11 mouse cellular contexts compared by ENCODE assay signal in the genomic region with DNA sequence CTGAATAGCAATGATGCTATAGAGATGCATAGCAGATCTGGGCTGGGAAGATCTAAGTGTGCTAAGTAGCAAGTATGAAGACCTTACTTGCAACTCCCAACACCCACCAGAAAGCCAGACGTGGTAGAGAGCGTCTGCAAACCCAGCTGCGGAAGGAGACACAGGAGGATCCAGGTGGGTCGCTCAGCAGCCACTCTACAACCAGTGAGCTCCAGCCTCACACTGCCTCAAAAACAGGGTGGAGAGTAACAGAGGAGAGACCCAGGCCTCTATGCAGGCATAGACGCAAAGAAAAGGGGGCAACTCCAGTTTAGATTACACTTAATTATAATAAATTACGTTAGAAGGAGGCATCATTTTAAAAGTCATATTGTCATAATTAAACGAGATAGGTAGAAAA.
A peak's percentile ranks its signal among the peaks of the same experiment; 100 is the strongest.
DNase-seq lines count a peak whose midpoint lies in the region; ATAC-seq and TF ChIP-seq lines count a peak whose summit lies in the region.
"Had no signal": no experiment of that assay in that cellular context is flagged by ENCODE, and none has a peak within 500 bp of the region (broad histone marks: within the 10 kb centered on the region; RNA-seq: fewer than 3 reads in every experiment).

No protein-coding gene starts in this region.

- in situ Hi-C loops in ES-E14 (cut with MboI; ENCODE audit: low sequenced_read_pairs in 2 of 2, unreplicated experiment in 2 of 2): no loop called here

- WGBS in heart, embryonic 12.5 days: 72% methylated on average over 7 of the region's 7 CpGs
- 68% methylated on average over 7 of the region's 7 CpGs for WGBS in forebrain, embryonic 16.5 days
- WGBS in neural tube, embryonic 12.5 days: 73% methylated on average over 7 of the region's 7 CpGs

- H3K4me2 ChIP-seq in heart, embryonic 12.5 days: no peak overlapping the region
- H3K4me2 ChIP-seq in forebrain, embryonic 16.5 days (ENCODE audit: low read length): no peak overlapping the region
- no peak overlapping the region for H3K4me2 ChIP-seq in neural tube, embryonic 12.5 days (replicated peaks)
- H3K4me2 ChIP-seq: liver, embryonic 15.5 days had no signal

- H3K9me3 ChIP-seq in heart, embryonic 12.5 days (replicated peaks): no peaks in the 10 kb centered on the region
- no peaks in the 10 kb centered on the region for H3K9me3 ChIP-seq in ES-E14 (ENCODE audit: control insufficient read depth, insufficient read depth, low read depth, low read length)
- H3K9me3 ChIP-seq in forebrain, embryonic 16.5 days (ENCODE audit: control insufficient read depth, low read length): no peaks in the 10 kb centered on the region
- H3K9me3 ChIP-seq in neural tube, embryonic 12.5 days: no peaks in the 10 kb centered on the region
- H3K9me3 ChIP-seq: heart, embryonic 10.5 days; liver, embryonic 15.5 days had no signal

- DNase-seq in heart, adult 11 months: peak; percentile 64
- DNase-seq in ES-E14 (ENCODE audit: low read depth, low spot score): no peak
- DNase-seq in lung, postnatal 4 days: no peak
- DNase-seq in kidney, postnatal 14 days: no peak
- DNase-seq: kidney, adult 11 months had no signal

- no peak overlapping the region for H3K4me3 ChIP-seq in heart, embryonic 12.5 days
- no peak overlapping the region for H3K4me3 ChIP-seq in ES-E14 (ENCODE audit: insufficient read depth in 1 of 2, low read depth in 1 of 2, low read length in 2 of 2, poor library complexity in 1 of 2, severe bottlenecking in 1 of 2)
- no peak overlapping the region for H3K4me3 ChIP-seq in forebrain, embryonic 16.5 days (replicated peaks; ENCODE audit: low read length)
- no peak overlapping the region for H3K4me3 ChIP-seq in neural tube, embryonic 12.5 days
- H3K4me3 ChIP-seq: heart, embryonic 10.5 days; liver, embryonic 15.5 days had no signal

- H3K27me3 ChIP-seq in heart, embryonic 12.5 days (replicated peaks): no peaks in the 10 kb centered on the region
- no peaks in the 10 kb centered on the region for H3K27me3 ChIP-seq in forebrain, embryonic 16.5 days (replicated peaks; ENCODE audit: control insufficient read depth, insufficient read depth, low read length)
- H3K27me3 ChIP-seq in neural tube, embryonic 12.5 days (replicated peaks): no peaks in the 10 kb centered on the region
- H3K27me3 ChIP-seq: liver, embryonic 15.5 days had no signal

- no peaks in the 10 kb centered on the region for H3K36me3 ChIP-seq in heart, embryonic 12.5 days
- H3K36me3 ChIP-seq in ES-E14 (ENCODE audit: control insufficient read depth, insufficient read depth, low read length, poor library complexity, severe bottlenecking): peaks cover 2% of the 10 kb centered on the region; the same call in 1 of the 2 replicates
- no peaks in the 10 kb centered on the region for H3K36me3 ChIP-seq in forebrain, embryonic 16.5 days (ENCODE audit: control insufficient read depth, insufficient read depth)
- no peaks in the 10 kb centered on the region for H3K36me3 ChIP-seq in neural tube, embryonic 12.5 days
- H3K36me3 ChIP-seq: heart, embryonic 10.5 days had no signal

- 0 out of 2 replicates have a peak, but pooled peaks cover 5% of the 10 kb centered on the region for H3K4me1 ChIP-seq in heart, embryonic 12.5 days (replicated peaks)
- peaks cover 0 to 6% of the 10 kb centered on the region in 2 experiments; a peak in 2 of 4 replicates for H3K4me1 ChIP-seq in ES-E14 (ENCODE audit: control insufficient read depth in 2 of 2, insufficient read depth in 2 of 2, low read length in 2 of 2, poor library complexity in 1 of 2)
- peaks cover 2% of the 10 kb centered on the region; the same call in 1 of the 2 replicates for H3K4me1 ChIP-seq in forebrain, embryonic 16.5 days (replicated peaks; ENCODE audit: control insufficient read depth, insufficient read depth, low read length)
- no peaks in the 10 kb centered on the region; the same call in 1 of the 2 replicates for H3K4me1 ChIP-seq in neural tube, embryonic 12.5 days
- H3K4me1 ChIP-seq: heart, embryonic 10.5 days; liver, embryonic 15.5 days had no signal

- H3K9ac ChIP-seq in heart, embryonic 12.5 days: no peak overlapping the region
- 0 out of 2 replicates have a peak overlapping the region, but pooled peaks have one; percentile 7 for H3K9ac ChIP-seq in ES-E14 (ENCODE audit: insufficient read depth, low read depth, low read length, poor library complexity, severe bottlenecking)
- H3K9ac ChIP-seq in forebrain, embryonic 16.5 days (replicated peaks; ENCODE audit: low read depth, low read length): no peak overlapping the region
- H3K9ac ChIP-seq in neural tube, embryonic 12.5 days: no peak overlapping the region
- H3K9ac ChIP-seq: liver, embryonic 15.5 days had no signal

- H3K27ac ChIP-seq in heart, embryonic 12.5 days (ENCODE audit: poor library complexity, severe bottlenecking): no peak overlapping the region
- H3K27ac ChIP-seq in ES-E14 (ENCODE audit: insufficient read depth, low read depth, low read length, poor library complexity, severe bottlenecking): peak overlapping the region; percentile 35; the same call in 1 of the 2 replicates
- no peak overlapping the region for H3K27ac ChIP-seq in forebrain, embryonic 16.5 days (ENCODE audit: low read length)
- no peak overlapping the region for H3K27ac ChIP-seq in neural tube, embryonic 12.5 days
- H3K27ac ChIP-seq: heart, embryonic 10.5 days; liver, embryonic 15.5 days; stomach, postnatal 0 days had no signal

- ATAC-seq in heart, embryonic 12.5 days (ENCODE audit: insufficient number of reproducible peaks, low FRiP score): no peak
- ATAC-seq in forebrain, embryonic 16.5 days: peak; percentile 43; the same call in 1 of the 2 replicates
- peak; percentile 39; the same call in 1 of the 2 replicates for ATAC-seq in neural tube, embryonic 12.5 days (ENCODE audit: low FRiP score, low read depth)

TF ChIP-seq in ES-E14, 5 proteins besides CTCF, POLR2A, EP300 and RAD21:
- no peak for TF ChIP-seq CHD2 (IDR thresholded peaks at IDR 0.05; ENCODE audit: low read depth, low read length)
- no peak for TF ChIP-seq ZC3H11A (IDR thresholded peaks at IDR 0.05; ENCODE audit: borderline replicate concordance, low read depth, low read length)
